ENCODE assay signal across 8 mouse cellular contexts in genomic region chr4:129336291-129336690, GRCm38 (mm10). TPM values are rescaled to one million over a fixed set of nuclear protein-coding genes. Genes with fewer than 3 reads are reported as not detected.
DNase-seq lines count a peak whose midpoint lies in the region; ATAC-seq and TF ChIP-seq lines count a peak whose summit lies in the region.

No protein-coding gene starts in this region.

- peak overlapping the region; percentile 49 for H3K4me3 ChIP-seq in C2C12 (ENCODE audit: insufficient read depth, poor library complexity, severe bottlenecking)
- H3K4me3 ChIP-seq in forebrain, embryonic 12.5 days (replicated peaks) = peak overlapping the region; percentile 96
- peak overlapping the region; percentile 90 for H3K4me3 ChIP-seq in liver, embryonic 13.5 days (replicated peaks)

- no peaks in the 10 kb centered on the region for H3K9me3 ChIP-seq in forebrain, embryonic 12.5 days
- no peaks in the 10 kb centered on the region for H3K9me3 ChIP-seq in liver, embryonic 13.5 days (replicated peaks)

- TF ChIP-seq CTCF in C2C12 (IDR thresholded peaks at IDR 0.05; ENCODE audit: control insufficient read depth, insufficient read depth, insufficient read length) = no peak

- H3K9ac ChIP-seq in forebrain, embryonic 12.5 days = peak overlapping the region; percentile 77
- H3K9ac ChIP-seq in liver, embryonic 13.5 days = peak overlapping the region; percentile 84

- WGBS in forebrain, embryonic 12.5 days = 55% methylated on average over 14 of the region's 14 CpGs
- 39% methylated on average over 14 of the region's 14 CpGs for WGBS in liver, embryonic 13.5 days (ENCODE audit: insufficient replicate concordance)

- peaks cover 32% of the 10 kb centered on the region for H3K4me1 ChIP-seq in forebrain, embryonic 12.5 days
- peaks cover 77% of the 10 kb centered on the region for H3K4me1 ChIP-seq in liver, embryonic 13.5 days (replicated peaks)

- no peak for ATAC-seq in forebrain, embryonic 12.5 days (ENCODE audit: low FRiP score)
- ATAC-seq in liver, embryonic 13.5 days (ENCODE audit: low read depth) = no peak
- no peak for ATAC-seq in inflammation-experienced regulatory T-cells, adult 6 months

- H3K4me2 ChIP-seq in forebrain, embryonic 12.5 days = peak overlapping the region; percentile 91
- peak overlapping the region; percentile 83 for H3K4me2 ChIP-seq in liver, embryonic 13.5 days

- peak overlapping the region; percentile 98 for H3K27ac ChIP-seq in forebrain, embryonic 12.5 days
- H3K27ac ChIP-seq in liver, embryonic 13.5 days = peak overlapping the region; percentile 99

- no peaks in the 10 kb centered on the region for H3K27me3 ChIP-seq in C2C12 (ENCODE audit: control insufficient read depth, insufficient read depth, insufficient read length)
- no peaks in the 10 kb centered on the region for H3K27me3 ChIP-seq in forebrain, embryonic 12.5 days
- no peaks in the 10 kb centered on the region for H3K27me3 ChIP-seq in liver, embryonic 13.5 days

- peaks cover 44% of the 10 kb centered on the region for H3K79me3 ChIP-seq in C2C12 (ENCODE audit: low read depth)

- peak overlapping the region; percentile 80 for H3ac ChIP-seq in C2C12 (ENCODE audit: control insufficient read depth, insufficient read length, low read depth)

- peaks cover 60% of the 10 kb centered on the region for H3K79me2 ChIP-seq in C2C12 (ENCODE audit: control insufficient read depth, insufficient read depth)

- DNase-seq in heart, adult 11 months = peak; percentile 90
- no peak for DNase-seq in heart, postnatal 4 days
- no peak for DNase-seq in liver, embryonic 13.5 days
- no peak for DNase-seq in gastrocnemius, adult 18-20 months (ENCODE audit: low spot score)
- DNase-seq in cerebellum, postnatal 14 days = no peak

- H3K36me3 ChIP-seq in C2C12 (ENCODE audit: control insufficient read depth, insufficient read depth) = peaks cover 26% of the 10 kb centered on the region
- peaks cover 21% of the 10 kb centered on the region for H3K36me3 ChIP-seq in forebrain, embryonic 12.5 days (replicated peaks)
- peaks cover 27% of the 10 kb centered on the region for H3K36me3 ChIP-seq in liver, embryonic 13.5 days

TF ChIP-seq in C2C12, 6 proteins besides CTCF, POLR2A, EP300 and RAD21:
- TF ChIP-seq CEBPB (IDR thresholded peaks at IDR 0.05; ENCODE audit: low read depth) (no peak), MYOD1 (IDR thresholded peaks at IDR 0.05; ENCODE audit: control insufficient read depth, insufficient read length, low read depth) (no peak), USF1 (IDR thresholded peaks at IDR 0.05; ENCODE audit: low read depth) (no peak), FOSL1 (IDR thresholded peaks at IDR 0.05; ENCODE audit: insufficient read depth, low read length, poor library complexity, severe bottlenecking) (no peak)

RNA-seq across cellular contexts. Expression of gene Zbtb8os, which starts 0.8 kb away (rescaled TPM):
- total RNA-seq in heart, postnatal 4 days (2021) = 10 to 100 TPM; 20.6 to 22.2 TPM
- polyA plus RNA-seq in C2C12 (2012; fragmentation: generic; extraction: Trizol) = 31.2 TPM
- polyA plus RNA-seq in forebrain, embryonic 12.5 days (2016; fragmentation: Nextera tagmentation; extraction: Ambion mirVana) = 35.2 and 36.2 TPM in 2 replicates
- polyA plus RNA-seq in liver, embryonic 13.5 days (2015; fragmentation: Nextera tagmentation; extraction: Ambion mirVana) = 30.4 and 34.6 TPM in 2 replicates
- polyA plus RNA-seq in inflammation-experienced regulatory T-cells, adult 6 months (2017; shearing (Covaris generic)) = 100 to 1,000 TPM; 103 to 158 (median 113) TPM
- 10 to 100 TPM; 24.9 to 30.2 TPM for total RNA-seq in gastrocnemius, adult 18-20 months (2021)

RNA-seq across cellular contexts. Expression of gene Rbbp4, which starts 1.1 kb away (rescaled TPM):
- total RNA-seq in heart, postnatal 4 days (2021) = 100 to 1,000 TPM; 195 to 199 TPM
- polyA plus RNA-seq in C2C12 (2012; fragmentation: generic; extraction: Trizol) = 195 TPM
- polyA plus RNA-seq in forebrain, embryonic 12.5 days (2016; fragmentation: Nextera tagmentation; extraction: Ambion mirVana) = 525 and 575 TPM in 2 replicates
- polyA plus RNA-seq in liver, embryonic 13.5 days (2015; fragmentation: Nextera tagmentation; extraction: Ambion mirVana) = 290 and 339 TPM in 2 replicates
- polyA plus RNA-seq in inflammation-experienced regulatory T-cells, adult 6 months (2017; shearing (Covaris generic)) = 100 to 1,000 TPM; 289 to 492 (median 352) TPM
- 10 to 100 TPM; 34.6 to 45.1 TPM for total RNA-seq in gastrocnemius, adult 18-20 months (2021)

RNA-seq across cellular contexts. Expression of gene Zbtb8a, which starts 41.6 kb away (rescaled TPM):
- 1 to 10 TPM; 8.7 to 9.0 TPM for total RNA-seq in heart, postnatal 4 days (2021)
- polyA plus RNA-seq in C2C12 (2012; fragmentation: generic; extraction: Trizol) = 4.6 TPM
- polyA plus RNA-seq in forebrain, embryonic 12.5 days (2016; fragmentation: Nextera tagmentation; extraction: Ambion mirVana) = 10.6 and 10.9 TPM in 2 replicates
- 2.4 and 2.7 TPM in 2 replicates for polyA plus RNA-seq in liver, embryonic 13.5 days (2015; fragmentation: Nextera tagmentation; extraction: Ambion mirVana)
- 1 to 10 TPM; 3.0 to 6.6 (median 5.8) TPM for polyA plus RNA-seq in inflammation-experienced regulatory T-cells, adult 6 months (2017; shearing (Covaris generic))
- under 1 TPM; 0.59 to 0.82 TPM for total RNA-seq in gastrocnemius, adult 18-20 months (2021)

RNA-seq across cellular contexts. Expression of gene Sync, which starts 48.9 kb away (rescaled TPM):
- total RNA-seq in heart, postnatal 4 days (2021) = 1 to 10 TPM; 8.7 to 9.5 TPM
- 15.0 TPM for polyA plus RNA-seq in C2C12 (2012; fragmentation: generic; extraction: Trizol)
- 0.29 and 0.40 TPM in 2 replicates for polyA plus RNA-seq in forebrain, embryonic 12.5 days (2016; fragmentation: Nextera tagmentation; extraction: Ambion mirVana)
- polyA plus RNA-seq in liver, embryonic 13.5 days (2015; fragmentation: Nextera tagmentation; extraction: Ambion mirVana) = 0.07 and 0.13 TPM in 2 replicates
- under 1 TPM; 0.45 to 0.49 (median 0.47) TPM for polyA plus RNA-seq in inflammation-experienced regulatory T-cells, adult 6 months (2017; shearing (Covaris generic))
- 10 to 100 TPM; 49.2 to 49.5 TPM for total RNA-seq in gastrocnemius, adult 18-20 months (2021)
